Mouse (Mus musculus) neural tube, embryonic 11.5 days (tissue): Measurements from ENCODE around the gene Casq1. TPM values are rescaled to one million over a fixed set of nuclear protein-coding genes. Genes with fewer than 3 reads are reported as not detected.
"Not testable (repeated sequence)": the region's sequence is repeated elsewhere in the genome, so short reads cannot be mapped to it uniquely, and the experiment has no call there.

Experiments
- ATAC-seq: fragments of 200-750 bp; cut with Nextera tagmentation; 2 replicates; pipeline ENCODE4 v1.8.0; 2017; ENCODE audit warnings: moderate number of reproducible peaks, mild to moderate bottlenecking, moderate TSS enrichment, moderate library complexity; ENCODE audit not compliant: insufficient read depth, low FRiP score, low TSS enrichment
- DNase-seq: peaks from one replicate; pipeline ENCODE4 v3.0.0-alpha.2; 2015; ENCODE audit warnings: low spot score
- H3K27ac ChIP-seq: fragments of 300-500 bp; sonication (generic); 2 replicates; pipeline ENCODE4 v1.5.1; 2014; ENCODE audit warnings: low read depth, mild to moderate bottlenecking, low read length
- H3K27me3 ChIP-seq: fragments of 300-500 bp; sonication (generic); 2 replicates; pipeline ENCODE4 v1.6.1; 2014; ENCODE audit warnings: mild to moderate bottlenecking, low read length, mixed read lengths; ENCODE audit not compliant: control insufficient read depth, insufficient read depth
- H3K36me3 ChIP-seq: fragments of 300-500 bp; sonication (generic); 2 replicates; pipeline ENCODE4 v1.6.1; 2014; ENCODE audit warnings: mild to moderate bottlenecking, low read length, moderate library complexity, mixed read lengths; ENCODE audit not compliant: control insufficient read depth, insufficient read depth
- H3K4me1 ChIP-seq: fragments of 300-500 bp; sonication (generic); 2 replicates; pipeline ENCODE4 v1.6.1; 2014; ENCODE audit warnings: low read length, mixed read lengths; ENCODE audit not compliant: control insufficient read depth, insufficient read depth
- H3K4me2 ChIP-seq: fragments of 300-500 bp; sonication (generic); 2 replicates; pipeline ENCODE4 v1.6.1; 2014; ENCODE audit warnings: low read depth, mild to moderate bottlenecking, moderate library complexity
- H3K4me3 ChIP-seq: fragments of 300-500 bp; sonication (generic); 2 replicates; pipeline ENCODE4 v1.5.1; 2014; ENCODE audit warnings: low read depth, low read length
- H3K9ac ChIP-seq: fragments of 300-500 bp; sonication (generic); 2 replicates; pipeline ENCODE4 v1.6.1; 2014; ENCODE audit warnings: mild to moderate bottlenecking, low read length
- H3K9me3 ChIP-seq: fragments of 300-500 bp; sonication (generic); 2 replicates; pipeline ENCODE4 v1.6.1; 2016; ENCODE audit warnings: low read length; ENCODE audit not compliant: control insufficient read depth
- WGBS: fragments of 180-500 bp; shearing (Covaris S2); extraction: QIAGEN DNeasy Blood & Tissue Kit; methylation state at CpG from one replicate; pipeline ENCODE4 v1.1.7; 2014; 5-methylcytosine and 5-hydroxymethylcytosine counted together
- polyA plus RNA-seq: library from polyadenylated mRNA; unstranded; fragments of >200 nt; fragmentation: Nextera tagmentation; extraction: Ambion mirVana; gene quantifications from 2 replicates; pipeline ENCODE4 v1.2.1, GENCODE M21; 2014

Gene Casq1
- 2.2 and 2.5 TPM in 2 replicates for polyA plus RNA-seq

- no peak within 1 kb of the TSS for H3K27ac ChIP-seq
- H3K4me3 ChIP-seq: no peak within 1 kb of the TSS
- ATAC-seq (no peak), DNase-seq (no peak)
- no peak within 1 kb of the TSS for H3K9ac ChIP-seq
- no peaks in the 10 kb centered on the region for H3K9me3 ChIP-seq
- H3K27me3 ChIP-seq: no peaks in the 10 kb centered on the region
- peaks cover 12% of the 10 kb centered on the region for H3K4me1 ChIP-seq
- 81% methylated on average over 19 of the region's 19 CpGs for WGBS
- no peak within 1 kb of the TSS for H3K4me2 ChIP-seq
- no peaks in the 10 kb centered on the region for H3K36me3 ChIP-seq
Measured at GRCm38 (mm10) chr1:172219451-172220406, at the start of gene Casq1. Gene Casq1, minus strand, starts transcription at chr1:172219868.

GRCm38 (mm10) chr1:172261477-172262078 lies 41.9 kb upstream of the Casq1 start, which contains the start of gene Igsf8:
Gene Igsf8, plus strand, starts transcription at chr1:172261641.
- ATAC-seq (peak; percentile 76; the same call in 1 of the 2 replicates), DNase-seq (peak; percentile 51)
- peak within 1 kb of the TSS; percentile 5 for H3K27ac ChIP-seq
- no peaks in the 10 kb centered on the region for H3K27me3 ChIP-seq
- WGBS: 40% methylated on average over 8 of the region's 8 CpGs
- peak within 1 kb of the TSS; percentile 24 for H3K4me2 ChIP-seq
- H3K9ac ChIP-seq: peak within 1 kb of the TSS; percentile 33; the same call in 1 of the 2 replicates
- no peak within 1 kb of the TSS for H3K4me3 ChIP-seq
- H3K36me3 ChIP-seq: no peaks in the 10 kb centered on the region
- no peaks in the 10 kb centered on the region for H3K9me3 ChIP-seq
- peaks cover 3% of the 10 kb centered on the region; the same call in 1 of the 2 replicates for H3K4me1 ChIP-seq

- peaks cover 3% of the 10 kb centered on the region; the same call in 1 of the 2 replicates for H3K4me1 ChIP-seq
- no peaks in the 10 kb centered on the region for H3K36me3 ChIP-seq
- ATAC-seq (no peak), DNase-seq (no peak)
- H3K4me3 ChIP-seq: no peak within 1 kb of the TSS
- no peaks in the 10 kb centered on the region for H3K9me3 ChIP-seq
- H3K27ac ChIP-seq: no peak within 1 kb of the TSS
- WGBS: 94% methylated on average over 6 of the region's 6 CpGs
- H3K4me2 ChIP-seq: no peak within 1 kb of the TSS
- no peaks in the 10 kb centered on the region for H3K27me3 ChIP-seq
- no peak within 1 kb of the TSS for H3K9ac ChIP-seq
Measured at GRCm38 (mm10) chr1:172258314-172258713, 38.6 kb upstream of the Casq1 start, which contains the start of gene Atp1a4. Gene Atp1a4, minus strand, starts transcription at chr1:172258414.

GRCm38 (mm10) chr1:172247679-172248078 lies 28.0 kb upstream of the Casq1 start:
- H3K4me1 ChIP-seq: no peaks in the 10 kb centered on the region
- H3K4me2 ChIP-seq: no peak overlapping the region
- no peak overlapping the region for H3K4me3 ChIP-seq
- H3K27ac ChIP-seq: no peak overlapping the region
- H3K27me3 ChIP-seq: peaks cover 6% of the 10 kb centered on the region; the same call in 1 of the 2 replicates
- H3K9ac ChIP-seq: no peak overlapping the region
- 55% methylated on average over 2 of the region's 2 CpGs for WGBS
- H3K36me3 ChIP-seq: no peaks in the 10 kb centered on the region
- H3K9me3 ChIP-seq: no peaks in the 10 kb centered on the region
- peak; percentile 52 for ATAC-seq
- peak; percentile 61 for DNase-seq

GRCm38 (mm10) chr1:172247216-172247615 lies 27.5 kb upstream of the Casq1 start:
- H3K9me3 ChIP-seq: no peaks in the 10 kb centered on the region
- 66% methylated on average over 4 of the region's 4 CpGs for WGBS
- no peaks in the 10 kb centered on the region for H3K36me3 ChIP-seq
- H3K9ac ChIP-seq: no peak overlapping the region
- H3K27me3 ChIP-seq: peaks cover 6% of the 10 kb centered on the region; the same call in 1 of the 2 replicates
- no peak overlapping the region for H3K4me3 ChIP-seq
- no peak overlapping the region for H3K4me2 ChIP-seq
- ATAC-seq: no peak
- no peak for DNase-seq
- no peak overlapping the region for H3K27ac ChIP-seq
- H3K4me1 ChIP-seq: peaks cover 2% of the 10 kb centered on the region; the same call in 1 of the 2 replicates

GRCm38 (mm10) chr1:172244645-172245044 lies 25.0 kb upstream of the Casq1 start:
- H3K9me3 ChIP-seq, H3K9ac ChIP-seq, ATAC-seq, DNase-seq, H3K4me2 ChIP-seq, H3K36me3 ChIP-seq, H3K27ac ChIP-seq, H3K27me3 ChIP-seq, H3K4me3 ChIP-seq, H3K4me1 ChIP-seq: not testable (repeated sequence)
- WGBS: 38% methylated on average over 23 of the region's 23 CpGs

GRCm38 (mm10) chr1:172243547-172244205 lies 24.0 kb upstream of the Casq1 start:
- Histone ChIP-seq H3K27ac (no peak overlapping the region), H3K36me3 (no peaks in the 10 kb centered on the region), H3K27me3 (peaks cover 6% of the 10 kb centered on the region; the same call in 1 of the 2 replicates), H3K9ac (no peak overlapping the region), H3K4me2 (peak overlapping the region; percentile 7; the same call in 1 of the 2 replicates), H3K9me3 (no peaks in the 10 kb centered on the region), H3K4me1 (peaks cover 6% of the 10 kb centered on the region; the same call in 1 of the 2 replicates), H3K4me3 (no peak overlapping the region)
- DNase-seq (no peak), ATAC-seq (no peak)
- WGBS: 31% methylated on average over 16 of the region's 16 CpGs

GRCm38 (mm10) chr1:172242401-172242800 lies 22.7 kb upstream of the Casq1 start:
- Histone ChIP-seq H3K27ac (no peak overlapping the region), H3K9me3 (no peaks in the 10 kb centered on the region), H3K36me3 (no peaks in the 10 kb centered on the region), H3K4me3 (no peak overlapping the region), H3K9ac (no peak overlapping the region), H3K27me3 (peaks cover 6% of the 10 kb centered on the region; the same call in 1 of the 2 replicates), H3K4me2 (no peak overlapping the region), H3K4me1 (peaks cover 6% of the 10 kb centered on the region; the same call in 1 of the 2 replicates)
- 0 out of 2 replicates have a peak, but pooled peaks have one; percentile 43 for ATAC-seq
- DNase-seq: peak; percentile 38
- WGBS: 42% methylated on average over 2 of the region's 2 CpGs
